Comparison of ENCODE assay signal across 20 mouse cellular contexts in the genomic region with DNA sequence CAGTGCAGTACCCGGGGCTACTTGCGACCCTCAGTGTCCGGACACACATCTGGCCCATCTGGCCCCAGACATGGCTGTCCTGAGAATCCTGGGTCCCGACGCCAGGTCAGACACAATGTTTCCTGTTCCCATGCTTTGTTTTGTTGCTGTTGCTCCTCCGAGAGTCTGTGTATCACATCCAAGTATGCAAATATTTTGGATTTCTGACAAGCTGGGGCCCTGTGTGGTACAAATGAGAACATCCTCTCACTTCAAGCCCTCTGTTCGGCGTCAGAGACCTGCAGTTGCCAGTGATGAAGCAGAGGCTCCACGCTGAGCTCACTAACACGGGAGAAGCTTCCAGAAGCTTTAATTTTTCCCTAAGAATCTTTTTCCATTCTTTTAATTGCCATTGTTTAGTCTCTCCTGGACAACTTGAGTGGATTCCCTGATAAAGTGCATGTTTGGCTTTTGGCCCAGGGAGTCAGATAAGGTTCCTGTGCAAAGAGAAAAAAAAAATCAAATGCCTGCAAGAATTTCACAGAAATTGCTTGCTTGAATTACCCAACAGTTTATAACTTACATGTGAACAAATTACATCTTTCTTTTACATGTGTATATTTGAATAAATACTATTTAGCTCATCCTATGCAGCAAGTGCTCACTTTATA.
DNase-seq lines count a peak whose midpoint lies in the region; ATAC-seq and TF ChIP-seq lines count a peak whose summit lies in the region.
"Had no signal": no experiment of that assay in that cellular context is flagged by ENCODE, and none has a peak within 500 bp of the region (broad histone marks: within the 10 kb centered on the region; RNA-seq: fewer than 3 reads in every experiment).

No protein-coding gene starts in this region.

- no peaks in the 10 kb centered on the region for H3K27me3 ChIP-seq in hindbrain, postnatal 0 days (ENCODE audit: insufficient read depth, low read length)
- no peaks in the 10 kb centered on the region for H3K27me3 ChIP-seq in hindbrain, embryonic 11.5 days (ENCODE audit: control insufficient read depth, insufficient read depth, low read length)
- H3K27me3 ChIP-seq: liver, embryonic 12.5 days had no signal

- 29% methylated on average over 10 of the region's 10 CpGs for WGBS in hindbrain, postnatal 0 days
- 71% methylated on average over 10 of the region's 10 CpGs for WGBS in hindbrain, embryonic 11.5 days

- intact Hi-C loops in gastrocnemius, adult 2 months (cut with DNase I): no loop called here

- H3K4me3 ChIP-seq in hindbrain, postnatal 0 days (ENCODE audit: low read length): no peak overlapping the region
- H3K4me3 ChIP-seq in hindbrain, embryonic 11.5 days (ENCODE audit: low read depth, low read length): no peak overlapping the region
- no peak overlapping the region for H3K4me3 ChIP-seq in gastrocnemius, adult 2 months
- H3K4me3 ChIP-seq: hindbrain, embryonic 10.5 days; liver, embryonic 12.5 days had no signal

- peak overlapping the region; percentile 40 for H3K4me2 ChIP-seq in hindbrain, postnatal 0 days (ENCODE audit: low read depth, low read length)
- no peak overlapping the region for H3K4me2 ChIP-seq in hindbrain, embryonic 11.5 days (replicated peaks; ENCODE audit: low read depth, low read length)
- H3K4me2 ChIP-seq: liver, embryonic 12.5 days had no signal

- H3K9ac ChIP-seq in hindbrain, postnatal 0 days (replicated peaks; ENCODE audit: low read length): no peak overlapping the region
- no peak overlapping the region for H3K9ac ChIP-seq in hindbrain, embryonic 11.5 days (ENCODE audit: low read depth, low read length)
- H3K9ac ChIP-seq: liver, embryonic 12.5 days had no signal

- ATAC-seq in hindbrain, postnatal 0 days: no peak
- no peak for ATAC-seq in hindbrain, embryonic 11.5 days (ENCODE audit: low FRiP score)
- ATAC-seq: forebrain, embryonic 16.5 days; liver, embryonic 12.5 days had no signal

- no peak overlapping the region for H3K27ac ChIP-seq in hindbrain, postnatal 0 days
- H3K27ac ChIP-seq in hindbrain, embryonic 11.5 days (ENCODE audit: low read depth, low read length): no peak overlapping the region
- H3K27ac ChIP-seq in gastrocnemius, adult 2 months: no peak overlapping the region
- H3K27ac ChIP-seq: hindbrain, embryonic 10.5 days; liver, embryonic 12.5 days had no signal

- H3K36me3 ChIP-seq in hindbrain, postnatal 0 days (ENCODE audit: insufficient read depth, low read length): no peaks in the 10 kb centered on the region
- H3K36me3 ChIP-seq in hindbrain, embryonic 11.5 days (ENCODE audit: control insufficient read depth, insufficient read depth, low read length): no peaks in the 10 kb centered on the region
- H3K36me3 ChIP-seq: hindbrain, embryonic 10.5 days; liver, embryonic 12.5 days had no signal

- peaks cover 3% of the 10 kb centered on the region; the same call in 1 of the 2 replicates for H3K4me1 ChIP-seq in hindbrain, postnatal 0 days (ENCODE audit: insufficient read depth, low read length)
- no peaks in the 10 kb centered on the region for H3K4me1 ChIP-seq in hindbrain, embryonic 11.5 days (replicated peaks; ENCODE audit: control insufficient read depth, insufficient read depth, low read length)
- H3K4me1 ChIP-seq: hindbrain, embryonic 10.5 days; liver, embryonic 12.5 days had no signal

- no peaks in the 10 kb centered on the region for H3K9me3 ChIP-seq in hindbrain, postnatal 0 days (ENCODE audit: low read length)
- no peaks in the 10 kb centered on the region for H3K9me3 ChIP-seq in hindbrain, embryonic 11.5 days (ENCODE audit: control insufficient read depth, low read length)
- H3K9me3 ChIP-seq: hindbrain, embryonic 10.5 days; liver, embryonic 12.5 days had no signal

- peak; percentile 36 to 42 for DNase-seq in cerebellum, postnatal 10 days
- DNase-seq in cerebellum, postnatal 36 days: no peak
- DNase-seq in hindbrain, postnatal 0 days (ENCODE audit: low spot score): peak; percentile 61
- DNase-seq in hindbrain, embryonic 11.5 days (ENCODE audit: low spot score): no peak
- DNase-seq in brain, embryonic 14.5 days (ENCODE audit: low read depth): peak; percentile 64
- DNase-seq in heart, postnatal 4 days: peak; percentile 21
- no peak for DNase-seq in retina, postnatal 1 day
- DNase-seq in gastrocnemius, adult 2 months: no peak
- DNase-seq: adrenal gland, postnatal 14 days; cerebellum, adult 8-10 months; embryo, embryonic 11 days; kidney, adult 8-10 months; kidney, postnatal 4 days; layer of hippocampus, postnatal 36 days; left cerebral cortex, postnatal 4 days; right cerebral cortex, adult 18-20 months; thymus, postnatal 4 days had no signal

- no peak for TF ChIP-seq CTCF in hindbrain, postnatal 0 days (IDR thresholded peaks at IDR 0.05; ENCODE audit: low read depth)
- no peak for TF ChIP-seq CTCF in brain, embryonic 14.5 days (IDR thresholded peaks at IDR 0.05; ENCODE audit: borderline replicate concordance, extremely low read depth, insufficient read depth, insufficient read length)
- TF ChIP-seq CTCF in gastrocnemius, adult 2 months (IDR thresholded peaks at IDR 0.05): no peak

- no peak for TF ChIP-seq POLR2A in brain, embryonic 14.5 days (IDR thresholded peaks at IDR 0.05; ENCODE audit: borderline replicate concordance, extremely low read depth, insufficient read depth, insufficient read length, poor library complexity, severe bottlenecking)

Comparison
In these comparisons a context has a peak if more than half of its experiments do, and no peak if none do; other contexts are left out.
1. DNase-seq: peak in cerebellum, postnatal 10 days (2 of 2), hindbrain, postnatal 0 days (single experiment), brain, embryonic 14.5 days (single experiment) and heart, postnatal 4 days (single experiment); none in cerebellum, postnatal 36 days (0 of 2), hindbrain, embryonic 11.5 days (single experiment), retina, postnatal 1 day (single experiment) and gastrocnemius, adult 2 months (single experiment).